Mouse (Mus musculus): Measurements from ENCODE around the gene Rps6ka6.

DNA sequence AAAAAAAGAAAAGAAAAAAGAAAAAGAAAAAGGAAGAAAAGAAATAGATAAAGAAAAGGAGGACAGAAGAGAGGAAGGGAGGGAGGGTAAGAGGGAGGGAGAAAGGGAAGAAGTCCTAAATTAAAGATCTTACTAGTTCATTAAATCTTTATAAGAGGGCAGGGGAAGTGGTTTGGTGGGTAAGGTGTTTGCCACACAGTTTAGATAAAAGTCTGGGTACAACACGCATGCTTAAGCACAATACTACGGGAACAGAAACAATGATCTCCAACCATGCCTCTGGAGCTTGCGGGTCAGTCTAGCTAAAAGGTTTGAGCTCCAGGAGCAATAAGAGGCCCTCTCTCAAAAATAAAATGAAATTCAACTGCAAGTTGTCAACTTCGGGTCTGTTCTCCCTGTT lies 123.0 kb downstream of the Rps6ka6 start:
- no peak for TF ChIP-seq POU5F1 (IDR thresholded peaks at IDR 0.05; ENCODE audit: borderline replicate concordance, low read length)
- TF ChIP-seq CTCF (conservative IDR thresholded peaks at IDR 0.05; ENCODE audit: low read length) = no peak
- TF ChIP-seq NANOG (IDR thresholded peaks at IDR 0.05; ENCODE audit: borderline replicate concordance, low read length) = no peak
